Mouse (Mus musculus) monocyte, adult 5-6 weeks (primary cell): ENCODE results near the gene Upk1a. TPM values are rescaled to one million over a fixed set of nuclear protein-coding genes. Genes with fewer than 3 reads are reported as not detected.

ENCODE experiments used
- ATAC-seq: fragments of 153-309, 156-312 bp; replicated peaks from 2 replicates; pipeline ENCODE4 v1.8.0; 2017; ENCODE audit warnings: mild to moderate bottlenecking; ENCODE audit not compliant: low TSS enrichment, insufficient number of reproducible peaks, severe bottlenecking, poor library complexity, low FRiP score
- total RNA-seq: library from RNA; stranded (forward); fragments of 200-1000, 200-491, 200-594 nt; gene quantifications from 3 replicates; pipeline ENCODE4 v1.2.3, GENCODE M21; 2017

The Upk1a gene
- total RNA-seq, 1 experiment from 2014 or later = not detected

DNA sequence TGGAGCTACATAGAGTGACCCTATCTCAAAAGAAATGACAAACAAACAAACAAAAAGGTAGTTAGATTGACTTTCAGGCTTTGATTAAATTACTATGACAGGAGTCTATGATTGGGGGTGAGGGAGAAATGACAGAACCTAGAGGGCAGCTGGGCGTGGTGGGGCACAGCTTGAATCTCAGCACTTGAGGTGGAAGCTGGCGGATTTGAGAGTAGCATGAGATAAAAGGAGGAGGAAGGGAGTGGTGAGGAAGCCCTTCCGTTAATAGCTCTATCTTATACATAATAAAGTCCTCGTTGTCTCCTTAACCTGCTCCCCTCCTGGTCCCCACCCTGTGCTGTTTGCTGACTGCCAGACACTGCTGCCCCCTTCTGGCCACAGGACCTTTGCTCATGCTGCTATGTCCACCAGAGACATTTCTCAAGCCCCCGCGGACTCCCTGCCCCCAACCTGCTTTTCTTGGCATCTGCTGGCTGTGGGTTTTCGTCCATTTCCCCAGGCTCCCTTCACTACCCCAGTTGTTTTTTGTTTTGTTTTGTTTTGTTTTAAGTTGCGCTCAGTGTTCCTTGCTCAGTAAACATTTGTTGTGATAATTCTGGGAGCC lies 4.8 kb downstream of the Upk1a start:
- ATAC-seq = 0 out of 2 replicates have a peak, but pooled peaks have one; percentile 68

DNA sequence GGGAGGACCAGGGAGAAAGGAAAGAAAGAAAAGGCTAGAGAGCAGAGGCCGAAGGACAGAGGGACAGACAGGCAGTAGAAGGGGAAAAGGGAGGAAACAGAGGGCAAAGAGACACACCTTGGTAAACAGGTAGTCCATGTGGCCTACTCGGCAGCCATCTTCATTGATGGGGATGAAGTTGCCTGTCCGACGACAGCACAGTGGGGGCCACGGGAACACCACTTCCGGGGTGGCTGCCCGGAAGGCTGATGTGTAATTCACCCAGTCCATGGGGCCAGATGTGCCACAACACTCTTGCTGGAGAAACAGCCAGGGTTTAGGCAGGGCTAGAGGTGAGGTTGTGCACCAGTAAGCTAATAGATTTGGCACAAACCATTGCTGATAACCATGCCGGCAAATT lies 7.7 kb downstream of the Upk1a start:
- ATAC-seq = no peak

DNA sequence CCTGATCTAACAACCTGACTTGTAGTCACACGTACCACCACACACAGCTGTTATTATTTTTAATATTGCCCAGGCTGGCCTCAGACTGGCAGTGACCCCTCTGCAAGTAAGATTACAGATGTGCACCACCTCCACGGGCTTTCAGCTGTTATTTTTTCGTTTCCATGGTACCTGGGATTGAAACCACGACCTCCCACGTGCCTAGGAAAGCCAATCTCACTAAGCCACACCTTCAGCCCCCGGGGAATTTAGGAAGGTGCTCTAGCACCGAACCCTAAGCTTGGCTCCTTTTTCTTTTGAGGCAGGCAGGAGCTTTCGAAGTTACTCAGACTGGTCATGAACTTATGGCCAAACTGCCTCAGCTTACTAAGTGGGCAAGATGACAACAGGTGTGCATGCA lies 8.2 kb downstream of the Upk1a start:
- no peak for ATAC-seq

DNA sequence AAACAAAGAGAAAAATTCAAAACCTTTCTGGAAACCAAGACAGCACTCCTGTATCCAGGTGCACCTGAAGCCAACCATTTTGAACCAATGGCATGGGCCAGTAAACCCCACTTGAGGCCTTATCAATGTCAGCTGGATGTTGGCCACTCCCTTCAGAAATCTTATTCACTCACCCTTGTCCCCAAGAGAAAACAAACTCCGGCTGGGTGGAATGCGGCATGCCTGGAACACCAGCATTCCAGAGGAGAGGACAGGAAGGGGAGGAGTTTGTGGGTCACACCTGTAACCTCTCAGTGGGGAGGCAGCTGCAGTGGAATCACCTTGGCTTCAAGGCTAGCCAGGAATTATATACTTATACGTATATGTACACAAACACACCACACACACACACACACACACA lies 10.1 kb downstream of the Upk1a start:
- no peak for ATAC-seq

DNA sequence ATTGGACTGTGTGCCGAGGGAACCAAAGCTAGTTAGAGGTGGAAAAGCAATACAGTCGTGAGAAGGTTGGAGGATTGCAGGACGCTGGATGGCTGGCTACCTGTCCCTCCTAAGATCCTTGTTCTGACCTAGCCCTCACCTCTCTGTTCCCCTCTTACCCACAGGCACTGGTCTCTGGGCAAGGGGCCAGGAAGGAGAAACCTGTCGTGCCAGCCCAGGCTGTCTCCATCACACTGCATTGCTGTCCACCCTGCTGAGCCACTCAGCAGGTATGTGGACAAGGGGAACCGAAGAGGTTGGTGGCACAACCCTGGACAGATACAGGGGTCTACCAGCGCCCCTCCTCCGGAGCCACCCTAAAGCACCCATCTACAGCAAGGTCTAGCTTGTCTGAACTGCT lies 12.0 kb downstream of the Upk1a start:
- ATAC-seq = no peak

DNA sequence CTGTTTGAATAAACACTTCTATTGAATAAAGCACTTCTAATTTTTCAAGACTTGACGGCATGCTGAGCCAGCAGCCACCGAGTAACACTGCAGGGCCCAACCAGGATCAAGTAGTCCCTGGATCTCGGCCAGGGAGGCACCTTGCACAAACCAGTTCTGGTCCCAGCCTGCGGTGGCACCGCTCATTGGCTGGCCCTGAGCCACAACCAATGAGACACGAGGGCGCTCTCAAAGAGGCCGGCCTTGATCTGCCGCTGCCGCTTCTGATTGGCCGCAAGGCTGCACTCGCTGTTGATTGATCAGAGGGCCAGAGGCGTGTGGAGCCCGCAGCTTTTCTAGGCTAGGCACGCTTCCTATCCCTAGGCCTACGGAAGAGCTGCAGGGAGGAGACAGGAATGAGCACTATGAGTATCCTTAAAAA lies 12.7 kb downstream of the Upk1a start:
- ATAC-seq = peak; percentile 93

DNA sequence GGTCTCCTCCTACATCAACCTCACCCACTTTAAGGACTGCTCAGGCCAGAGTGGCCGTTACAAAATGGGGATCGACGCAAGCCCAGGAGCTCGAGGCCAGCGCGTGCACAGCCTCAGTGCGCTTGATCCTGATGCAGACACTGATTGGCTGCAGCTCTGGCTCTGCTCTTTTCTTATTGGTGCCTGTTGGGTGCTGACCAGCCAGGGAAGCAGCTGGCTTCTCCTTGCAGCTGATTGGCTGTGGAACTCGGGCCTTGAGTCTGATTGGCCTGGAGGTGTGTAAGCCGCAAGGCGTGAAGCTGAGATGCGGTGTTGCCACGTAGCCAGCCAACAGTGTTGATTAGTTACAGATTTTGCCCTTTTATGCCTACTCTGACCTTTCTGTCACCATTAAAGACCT lies 13.9 kb downstream of the Upk1a start, which contains the start of gene Zbtb32:
Zbtb32 (minus strand) TSS at position 124 of the 400 bp plus-strand sequence.
- no peak for ATAC-seq

DNA sequence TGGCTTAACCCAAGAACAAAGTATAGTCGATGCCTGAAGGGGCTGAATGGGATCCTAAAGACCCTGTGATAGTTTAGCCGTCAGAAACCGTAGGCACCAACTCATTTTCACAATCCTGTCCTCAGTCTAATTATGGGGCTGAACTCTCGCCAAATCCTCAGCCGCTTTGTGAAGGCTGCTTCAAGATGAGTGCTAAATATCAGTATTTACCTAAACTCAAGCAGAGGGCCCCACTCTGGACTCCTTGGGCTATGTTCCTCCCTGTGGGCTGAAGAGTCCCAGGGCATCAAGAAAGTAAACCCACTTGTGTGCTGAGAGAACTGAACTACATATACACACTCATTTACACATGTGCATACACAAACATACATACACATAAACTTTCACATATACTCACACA lies 15.8 kb downstream of the Upk1a start:
- ATAC-seq = no peak

DNA sequence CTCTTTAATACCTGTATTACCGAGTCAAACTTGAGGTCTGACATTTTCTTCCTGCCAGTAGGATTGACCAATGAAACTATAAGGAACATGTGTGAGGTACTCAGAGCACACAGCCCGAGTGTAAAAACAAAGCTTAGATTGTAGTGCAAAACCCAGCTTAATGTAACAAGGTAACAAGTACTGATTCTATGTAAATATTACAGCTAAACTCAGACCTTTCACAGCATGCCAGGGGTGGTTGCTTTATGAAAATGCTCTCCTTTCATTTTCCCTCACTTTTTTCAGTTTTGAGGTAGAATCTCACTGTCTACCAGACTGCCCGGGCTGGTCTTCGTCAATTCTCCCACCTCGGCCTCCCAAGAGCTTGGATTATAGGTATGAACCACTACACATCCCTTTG lies 16.6 kb downstream of the Upk1a start:
- ATAC-seq = no peak

DNA sequence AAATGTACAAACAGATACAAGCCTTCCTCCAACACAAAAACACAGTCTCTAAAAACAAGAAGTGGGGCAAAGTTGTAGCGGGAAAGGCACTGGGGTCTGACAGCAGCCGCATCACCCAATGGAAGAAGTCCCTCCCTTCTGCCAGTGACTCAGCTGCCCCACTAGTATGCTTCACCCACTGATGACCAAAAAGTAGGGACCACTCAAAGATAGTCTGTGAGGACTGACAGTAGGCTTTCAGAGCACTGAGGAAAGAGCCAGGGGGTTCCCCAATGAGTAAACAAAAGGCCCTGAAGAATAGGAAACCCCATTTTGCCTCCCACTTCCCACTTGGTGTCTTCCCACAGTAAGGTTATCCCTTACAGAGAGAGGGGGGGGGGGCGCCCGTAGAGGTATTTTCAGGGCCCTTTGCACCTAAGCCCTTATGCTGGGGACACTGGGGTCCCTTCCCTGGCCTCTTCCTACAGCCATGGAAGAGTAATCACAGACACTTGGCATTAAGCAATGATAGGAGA lies 18.1 kb downstream of the Upk1a start:
- ATAC-seq = no peak

DNA sequence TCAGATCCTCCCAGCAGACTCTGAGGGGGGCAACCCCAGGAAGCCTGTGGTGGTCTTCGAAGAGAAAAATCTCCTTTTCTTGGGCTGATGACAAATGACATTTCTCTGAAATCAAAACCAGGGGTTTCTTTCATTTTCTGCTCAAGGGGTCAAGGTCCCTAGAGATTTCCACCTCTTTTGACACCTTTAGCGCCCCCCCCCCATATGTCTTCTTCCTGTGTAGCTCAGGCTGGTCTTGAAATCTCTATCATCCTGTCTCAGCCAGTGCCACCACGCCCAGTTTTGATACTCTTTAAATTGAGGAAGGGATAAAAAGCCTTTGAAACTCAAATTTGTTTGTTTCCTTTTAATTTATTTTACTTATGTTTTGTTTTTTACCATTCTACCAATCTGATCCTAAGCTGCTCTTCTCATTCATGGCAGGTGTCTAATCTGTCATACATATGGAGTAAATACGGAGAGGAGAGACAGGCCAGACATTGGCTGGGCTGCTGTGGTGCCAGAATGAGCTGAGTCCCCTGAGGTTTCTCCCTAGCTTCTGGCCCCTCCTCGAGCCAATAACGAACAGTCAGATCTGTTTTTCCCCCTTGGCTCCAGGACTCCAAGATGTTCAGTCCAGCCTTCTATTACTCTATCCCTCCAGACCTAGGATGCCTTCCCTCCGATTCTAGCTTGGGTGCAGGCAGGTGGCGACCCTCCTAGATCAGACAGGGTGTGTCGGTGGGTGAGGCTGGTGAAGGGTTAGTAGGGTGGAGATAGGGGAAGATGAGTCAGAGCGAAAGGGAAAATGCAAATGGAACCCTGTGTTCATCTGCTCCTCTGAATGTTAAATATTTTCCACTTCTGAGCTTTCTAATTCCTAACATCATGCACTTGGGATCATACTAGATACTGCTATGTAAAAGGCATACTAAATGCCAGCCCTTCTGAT lies 18.8 kb downstream of the Upk1a start:
- no peak for ATAC-seq

DNA sequence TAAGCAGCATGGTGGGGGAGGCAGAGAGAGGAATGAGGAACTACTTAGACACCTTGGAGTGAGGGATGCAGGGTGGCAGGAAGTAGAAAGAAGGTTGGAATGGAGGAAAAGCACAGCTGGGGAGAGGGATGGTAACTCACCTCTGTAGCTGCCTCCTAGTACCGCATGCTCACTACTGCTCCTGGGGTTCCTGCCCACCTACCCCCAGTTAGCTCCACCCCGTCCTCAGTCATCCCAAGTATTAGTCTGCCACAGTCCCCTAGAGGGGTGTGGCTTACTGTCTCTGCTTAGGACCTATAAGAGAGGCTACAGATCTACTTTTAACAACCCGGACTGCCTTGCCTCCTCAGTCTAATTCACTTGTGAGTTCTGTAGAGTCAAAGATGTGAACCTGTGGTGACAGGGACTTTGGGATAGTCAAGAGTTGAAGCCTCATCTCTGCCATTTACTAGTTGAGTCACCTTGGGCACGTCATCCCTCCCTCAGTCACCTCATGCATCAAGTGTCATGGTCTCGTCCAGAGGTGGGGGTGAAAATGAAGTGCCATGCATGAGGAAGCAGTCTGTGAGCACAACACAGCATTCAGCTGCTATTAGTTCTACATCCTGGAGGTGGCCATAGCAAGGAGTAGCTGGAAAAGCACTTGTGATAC lies 19.7 kb downstream of the Upk1a start:
- ATAC-seq = no peak

DNA sequence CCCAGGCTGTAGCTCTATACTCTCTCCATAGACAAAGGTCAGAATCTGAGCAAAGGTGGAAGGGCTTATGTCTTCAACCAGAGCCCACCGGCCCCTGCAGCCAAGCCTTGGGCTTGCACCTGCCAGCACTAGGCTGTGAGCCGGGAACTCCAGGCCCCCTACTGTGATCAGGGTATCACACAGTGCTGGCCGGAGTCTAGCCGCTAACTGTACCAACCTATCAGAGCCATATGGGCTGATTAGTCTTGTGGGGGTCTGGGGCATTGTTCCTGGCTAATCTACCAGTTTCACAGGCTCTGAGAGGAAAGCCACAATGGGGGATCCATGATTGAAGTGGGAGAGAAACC lies 21.1 kb downstream of the Upk1a start:
- no peak for ATAC-seq

DNA sequence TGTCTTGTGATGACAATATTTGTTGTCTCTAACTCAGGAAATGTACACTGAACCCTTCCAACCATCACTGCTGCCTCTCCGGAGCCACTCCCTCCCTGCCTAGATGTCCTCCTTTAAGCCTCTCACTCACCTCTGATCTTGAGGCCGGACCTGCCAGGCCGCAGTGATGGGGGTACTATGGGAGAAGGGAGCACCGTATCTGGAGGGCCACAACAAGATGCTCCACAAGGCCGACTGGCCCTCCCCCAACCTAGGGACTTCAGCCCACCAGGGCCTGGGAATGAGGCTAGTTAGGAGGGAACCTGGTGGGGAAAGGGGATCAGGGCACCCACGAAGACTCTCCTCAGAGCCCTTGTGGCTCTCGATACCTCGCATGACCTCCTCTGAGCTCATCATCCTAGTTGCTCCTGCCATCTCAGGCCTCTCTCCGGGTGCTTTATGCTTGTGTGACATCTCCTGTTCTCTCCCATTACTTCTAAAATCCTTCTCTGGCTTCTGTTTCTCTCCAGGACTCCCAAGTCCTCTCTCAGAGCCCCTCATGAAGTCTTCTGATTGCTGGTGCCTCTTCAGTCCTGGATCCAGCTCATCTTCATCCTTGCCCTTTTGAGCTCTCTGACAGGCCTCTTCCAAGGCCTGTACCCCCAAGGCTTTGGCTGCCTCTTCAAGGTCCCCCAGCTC lies 21.6 kb downstream of the Upk1a start:
- no peak for ATAC-seq

DNA sequence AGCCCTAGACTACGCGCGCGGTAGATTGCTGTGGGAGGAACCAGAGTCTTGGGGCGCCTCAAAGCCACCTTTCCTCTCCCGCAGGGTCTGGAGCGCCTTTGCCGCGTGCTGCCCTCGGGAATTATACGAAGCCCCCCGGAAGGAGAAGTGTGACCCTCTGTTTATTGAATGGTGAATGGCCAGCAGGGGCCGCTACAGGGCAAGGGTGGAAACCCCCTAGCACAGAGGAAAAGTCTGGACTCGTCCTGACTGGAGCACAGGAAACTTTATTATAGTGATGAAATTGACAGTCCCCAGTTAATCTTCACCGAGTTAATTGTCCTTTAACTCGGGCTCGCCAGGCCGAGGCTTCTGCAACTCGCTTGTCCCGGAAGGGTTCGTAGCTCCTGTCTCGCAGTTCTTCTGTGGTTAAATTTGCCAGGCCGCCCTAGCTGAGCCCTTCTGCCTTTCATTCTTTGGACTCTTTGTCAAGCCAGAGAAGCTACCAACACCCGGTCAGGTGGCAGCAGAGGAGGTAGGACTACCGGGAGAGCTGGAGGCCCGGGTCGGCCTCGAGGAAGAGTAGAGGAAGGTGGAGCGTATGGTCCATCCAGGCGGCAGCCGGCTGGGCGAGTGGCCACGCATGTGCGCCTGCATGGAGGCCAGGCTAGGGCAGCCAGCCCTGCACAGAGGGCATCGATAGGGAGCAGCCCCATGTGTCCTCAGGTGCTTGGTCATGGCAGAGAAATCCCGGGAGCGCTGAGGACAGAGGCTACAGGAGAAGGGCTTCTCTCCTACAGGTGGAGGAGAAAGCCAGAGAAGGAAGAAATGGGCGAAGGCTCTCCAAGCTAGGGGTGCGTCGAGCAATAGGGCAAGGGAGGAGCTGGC lies 23.0 kb downstream of the Upk1a start:
- peak; percentile 3 for ATAC-seq

DNA sequence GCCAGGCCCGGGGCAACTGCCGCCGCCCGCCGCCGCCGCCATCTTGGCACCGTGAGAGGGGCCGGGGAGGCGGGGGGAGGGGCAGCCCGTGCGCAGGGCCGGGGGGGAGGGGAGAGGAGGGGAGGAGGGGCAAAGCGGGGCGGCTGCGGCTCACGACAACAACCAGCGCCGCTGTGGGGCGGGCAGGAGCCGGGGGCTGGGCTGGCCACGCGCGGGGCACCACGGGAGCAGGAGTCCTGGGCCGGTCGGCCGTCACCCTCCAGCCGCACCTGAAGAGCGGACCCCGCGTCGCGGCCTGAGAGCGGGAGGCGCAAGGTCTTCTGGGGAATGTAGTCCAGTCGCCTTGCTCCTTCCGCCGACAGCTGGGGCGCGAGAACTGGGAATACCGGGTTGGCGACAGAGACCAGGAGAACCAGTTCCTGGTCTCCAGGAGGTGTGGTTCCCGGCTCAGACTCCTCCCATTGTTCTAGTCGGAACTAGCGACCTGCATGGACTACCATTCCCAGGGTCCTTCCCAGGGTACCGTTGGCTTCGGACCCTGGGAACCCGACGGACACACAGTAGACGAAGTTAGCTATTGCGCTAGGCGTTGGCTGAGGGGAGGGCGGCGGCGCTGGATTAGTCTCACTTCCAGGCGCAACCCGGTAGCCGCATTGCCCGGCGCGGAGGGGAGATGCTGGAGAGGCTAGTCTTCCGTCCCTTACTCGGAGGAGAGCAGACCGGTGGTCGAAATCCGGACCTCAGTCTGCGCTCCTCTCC lies 23.8 kb downstream of the Upk1a start, which contains the start of gene Kmt2b:
Kmt2b (minus strand) TSS at position 51 of the 759 bp plus-strand sequence.
- peak; percentile 73 for ATAC-seq
